Mouse (Mus musculus) frontal cortex, postnatal 25 days (tissue): ENCODE results near the gene Sertad2.
A peak's percentile ranks its signal among the peaks of the same experiment; 100 is the strongest.

Experiments
- DNase-seq, 2 experiments: peaks; one replicate each; pipeline ENCODE4 v3.0.0; 2022; ENCODE audit warnings: low spot score in 2 of 2

The Sertad2 gene

GRCm38 (mm10) chr11:20644166-20644565 is 101.1 kb downstream of the Sertad2 start:
- no peak for DNase-seq

- no peak for DNase-seq
Measured at GRCm38 (mm10) chr11:20644872-20645271, 101.8 kb downstream of the Sertad2 start.

DNA sequence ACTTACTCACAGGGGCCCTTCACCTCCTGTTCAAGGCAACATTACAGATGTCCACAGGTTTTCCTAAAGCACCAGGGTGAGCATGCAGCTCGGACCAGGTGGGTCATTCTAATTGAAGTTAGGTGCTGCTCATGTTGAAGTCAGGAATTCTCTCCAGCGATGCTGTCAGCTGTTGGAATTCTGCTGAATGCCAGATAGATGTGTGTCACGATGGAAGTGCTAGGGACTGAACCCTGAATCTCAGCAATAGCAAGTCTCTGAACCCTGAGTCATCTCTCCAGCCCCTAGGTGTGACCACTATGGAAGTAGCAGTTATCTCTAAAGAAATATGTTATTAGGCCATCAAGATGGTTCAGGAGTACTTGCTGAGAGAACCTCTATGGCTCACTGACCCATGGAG is 102.5 kb downstream of the Sertad2 start:
- no peak for DNase-seq

DNA sequence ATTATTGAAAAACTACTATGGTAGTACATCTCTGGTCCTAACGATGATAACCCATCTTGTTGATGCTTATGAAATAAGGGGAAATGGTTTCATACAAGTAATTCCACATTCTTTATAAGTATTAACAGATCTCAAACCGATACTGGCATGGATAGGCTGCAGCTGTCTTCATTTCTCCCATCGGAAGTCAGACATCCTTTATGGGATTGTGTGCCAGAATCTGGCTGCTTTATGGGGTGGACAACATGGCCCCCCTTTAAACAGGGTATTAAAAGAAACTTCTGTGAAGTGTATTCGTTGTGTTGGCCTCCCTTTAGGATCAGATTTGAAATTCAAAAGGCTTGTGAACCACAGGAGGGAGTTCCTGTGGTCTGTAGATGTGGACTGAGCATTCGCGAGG is 103.1 kb downstream of the Sertad2 start:
- no peak for DNase-seq

DNA sequence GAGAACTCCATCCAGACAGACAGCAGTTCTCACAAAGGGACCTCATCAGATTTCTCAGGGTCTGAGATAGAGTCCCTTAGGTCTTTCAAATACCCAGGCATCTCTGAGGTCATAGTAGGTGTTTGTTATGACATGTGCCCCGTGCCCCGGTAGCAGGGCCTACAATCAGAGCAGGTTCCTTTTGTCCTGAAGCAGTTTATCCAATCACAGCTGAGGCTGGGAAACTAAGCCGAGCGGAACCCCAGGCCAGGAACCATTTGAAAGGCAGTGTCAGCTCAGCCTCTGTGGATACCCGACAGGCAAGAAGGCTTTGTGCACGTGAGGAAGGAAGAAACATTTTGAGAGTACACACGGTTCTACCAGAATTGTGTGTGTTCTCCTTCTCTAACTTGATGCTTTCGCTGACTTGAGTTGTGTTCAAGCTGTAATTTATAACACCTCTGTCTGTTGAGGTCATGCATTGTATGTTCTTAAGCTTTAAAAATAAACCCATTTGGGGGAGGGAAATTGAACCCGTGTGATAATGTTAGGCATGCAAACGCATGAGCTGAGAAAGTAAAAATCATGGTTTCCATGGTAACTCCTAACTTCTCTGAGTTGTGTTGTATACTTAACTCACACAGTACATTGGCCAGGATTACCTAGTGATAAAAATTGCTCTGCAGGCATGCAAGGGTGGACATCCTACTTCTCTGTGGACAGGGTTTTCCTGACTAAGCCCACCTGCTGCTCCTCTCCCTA is 104.1 kb downstream of the Sertad2 start:
- no peak for DNase-seq

- DNase-seq: no peak
Measured at GRCm38 (mm10) chr11:20647902-20648625, 105.0 kb downstream of the Sertad2 start.

DNA sequence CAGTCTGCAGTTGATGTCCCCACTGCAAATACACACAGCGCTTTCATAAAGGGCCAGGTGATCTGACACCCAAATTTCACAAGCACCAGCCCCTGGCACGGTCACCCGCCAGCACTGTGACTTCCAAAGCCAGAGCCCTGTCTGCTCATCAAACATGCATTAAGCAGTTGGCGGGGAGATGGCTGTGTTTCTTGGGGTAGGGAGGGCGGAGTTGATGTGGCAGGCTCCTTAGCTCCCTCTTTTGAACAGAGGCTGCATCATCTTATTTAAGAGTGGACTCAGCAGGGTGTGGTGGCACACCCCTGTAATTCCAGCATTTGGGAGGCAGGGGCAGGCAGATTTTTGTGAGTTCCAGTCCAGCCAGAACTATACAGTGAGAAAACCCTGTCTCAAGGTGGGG is 106.4 kb downstream of the Sertad2 start:
- no peak for DNase-seq

- no peak for DNase-seq
Measured at GRCm38 (mm10) chr11:20650006-20650639, 107.1 kb downstream of the Sertad2 start.

- no peak for DNase-seq
Measured at GRCm38 (mm10) chr11:20651166-20651565, 108.1 kb downstream of the Sertad2 start.

DNA sequence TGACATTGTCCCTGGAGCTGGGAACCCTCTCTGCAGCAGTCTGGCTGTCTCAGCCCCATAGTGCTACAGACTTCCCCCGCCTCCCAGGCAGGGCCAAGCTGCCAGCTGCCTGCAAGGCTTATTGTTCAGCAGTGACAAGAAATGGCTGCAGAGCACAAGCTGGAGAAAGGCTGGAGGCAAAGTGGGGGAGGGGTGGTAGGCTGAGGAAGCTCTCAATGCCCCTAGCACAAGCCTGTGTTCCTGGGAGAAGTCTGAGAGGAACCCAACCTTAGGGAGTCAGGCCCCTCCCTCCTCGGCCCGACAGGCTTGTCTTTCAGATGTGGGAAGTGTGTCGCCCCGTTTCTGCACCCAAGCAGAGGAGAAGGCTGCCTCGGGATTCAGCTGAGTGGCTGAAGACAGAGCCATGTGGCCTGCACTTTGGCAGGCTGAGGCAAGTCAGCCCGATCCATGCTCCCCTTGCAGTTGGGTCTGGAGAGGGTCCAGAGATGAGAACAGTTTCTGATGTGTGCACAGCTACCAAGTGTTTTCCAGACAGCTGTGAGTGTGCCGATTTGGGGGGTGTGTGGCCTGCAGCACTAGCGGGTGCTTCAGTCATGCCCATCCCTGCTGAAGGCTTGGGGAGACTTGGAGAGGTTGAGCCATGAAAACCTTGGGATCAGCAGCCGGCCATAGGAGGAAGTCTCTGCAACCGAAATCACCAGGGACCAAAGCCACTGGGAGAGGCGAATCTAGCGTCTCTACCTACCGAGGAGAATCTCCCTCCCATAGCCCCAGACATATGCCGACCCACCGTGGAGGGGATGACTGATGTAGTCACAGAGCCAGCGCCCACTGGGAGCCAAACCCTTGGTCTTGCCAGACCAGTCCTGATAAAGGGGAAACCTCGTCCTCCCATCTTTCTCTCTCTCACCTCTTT is 113.0 kb downstream of the Sertad2 start:
- peak; percentile 48 to 53 for DNase-seq

GRCm38 (mm10) chr11:20656711-20657057 is 113.6 kb downstream of the Sertad2 start:
- DNase-seq: no peak

GRCm38 (mm10) chr11:20659094-20659493 is 116.0 kb downstream of the Sertad2 start:
- DNase-seq: no peak

GRCm38 (mm10) chr11:20660111-20661097 is 117.4 kb downstream of the Sertad2 start:
- DNase-seq: no peak

- no peak for DNase-seq
Measured at GRCm38 (mm10) chr11:20661652-20662051, 118.6 kb downstream of the Sertad2 start.

DNA sequence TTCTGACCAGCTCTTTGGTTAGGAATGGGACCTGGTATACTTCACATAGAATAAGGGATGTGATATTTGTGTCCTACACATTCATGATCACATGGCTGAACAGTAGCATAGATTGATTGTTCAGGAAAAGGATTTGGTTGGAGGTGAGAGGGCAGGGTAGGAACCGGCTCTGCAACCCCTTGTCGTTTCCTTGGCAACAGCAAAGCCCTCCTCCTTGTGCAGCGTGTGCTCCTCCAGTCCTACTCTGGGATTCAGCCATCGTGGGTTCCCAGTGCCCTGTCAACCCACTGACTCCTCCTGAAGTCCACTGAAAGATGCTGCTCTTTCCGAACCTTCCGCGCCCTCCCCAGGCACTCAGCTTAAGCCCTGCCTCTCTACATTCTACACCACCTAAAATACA is 119.8 kb downstream of the Sertad2 start:
- no peak for DNase-seq

GRCm38 (mm10) chr11:20663580-20664198 is 120.6 kb downstream of the Sertad2 start:
- DNase-seq: no peak

DNA sequence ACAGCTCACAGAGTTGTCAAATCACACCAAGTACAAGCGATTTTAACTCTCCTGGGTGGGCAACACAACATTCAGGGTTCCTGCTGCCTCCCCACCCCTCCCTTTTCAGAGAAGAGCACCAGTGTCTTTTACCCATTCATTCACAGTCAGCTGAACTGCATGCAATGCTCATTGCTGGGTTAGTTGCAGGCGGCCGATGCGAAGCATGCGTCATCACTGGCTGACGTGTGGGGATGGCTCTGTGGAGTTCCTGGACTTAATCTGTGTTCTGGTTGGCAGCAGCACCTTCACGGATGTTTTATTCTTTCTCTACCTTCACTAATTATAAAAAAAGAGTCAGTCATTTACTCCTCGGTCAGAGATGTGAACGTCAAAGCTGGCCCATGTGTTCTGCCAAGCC is 121.8 kb downstream of the Sertad2 start:
- DNase-seq: no peak

DNA sequence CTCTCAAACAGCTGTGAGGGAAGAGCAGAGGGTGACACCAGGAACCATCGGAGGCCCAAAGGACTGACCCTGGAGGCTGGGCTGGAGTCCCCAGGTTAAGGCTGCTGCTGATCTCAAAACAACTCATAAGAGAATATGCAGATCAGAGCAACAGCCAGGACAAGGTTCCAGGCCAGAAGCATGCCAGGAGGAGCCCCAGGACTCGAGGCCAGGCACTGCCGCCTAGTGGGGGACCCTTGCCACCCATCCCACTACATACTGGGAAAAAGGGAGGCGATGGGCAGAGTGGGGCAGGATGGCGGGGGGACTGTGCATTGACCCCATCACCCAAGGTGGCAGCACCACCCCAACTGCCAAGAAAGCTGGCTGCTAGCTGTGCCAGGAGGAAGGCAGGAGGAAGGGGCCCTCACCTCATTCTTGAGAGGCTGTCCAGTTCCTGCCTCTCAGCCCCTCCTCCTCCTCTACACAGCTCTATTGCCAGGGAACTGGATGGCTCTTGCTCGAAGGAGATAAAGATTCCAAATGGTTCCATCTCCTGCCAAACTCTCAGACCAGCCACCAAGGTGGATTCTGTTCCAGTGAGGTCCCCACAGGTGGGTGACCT is 128.8 kb downstream of the Sertad2 start:
- DNase-seq: no peak

GRCm38 (mm10) chr11:20672513-20672912 is 129.5 kb downstream of the Sertad2 start:
- no peak for DNase-seq

- no peak for DNase-seq
Measured at GRCm38 (mm10) chr11:20679396-20679795, 136.3 kb downstream of the Sertad2 start.
